ENCODE assay signal across 8 mouse cellular contexts in genomic region chr10:62110504-62111206, GRCm38 (mm10). TPM values are rescaled to one million over a fixed set of nuclear protein-coding genes. Genes with fewer than 3 reads are reported as not detected.
DNase-seq lines count a peak whose midpoint lies in the region; ATAC-seq and TF ChIP-seq lines count a peak whose summit lies in the region.

No protein-coding gene starts in this region.

- peak overlapping the region; percentile 58; the same call in 1 of the 2 replicates for H3K27ac ChIP-seq in hindbrain, postnatal 0 days

- TF ChIP-seq CTCF in hindbrain, postnatal 0 days (IDR thresholded peaks at IDR 0.05; ENCODE audit: low read depth): peak; percentile 79

- H3K9ac ChIP-seq in hindbrain, postnatal 0 days (replicated peaks; ENCODE audit: low read length): peak overlapping the region; percentile 89

- peak overlapping the region; percentile 75 for H3K4me3 ChIP-seq in hindbrain, postnatal 0 days (ENCODE audit: low read length)

- H3K27me3 ChIP-seq in hindbrain, postnatal 0 days (ENCODE audit: insufficient read depth, low read length): no peaks in the 10 kb centered on the region

- under 1% methylated on average over 57 of the region's 57 CpGs for WGBS in hindbrain, postnatal 0 days

- H3K36me3 ChIP-seq in hindbrain, postnatal 0 days (ENCODE audit: insufficient read depth, low read length): no peaks in the 10 kb centered on the region; the same call in 1 of the 2 replicates

- H3K4me1 ChIP-seq in hindbrain, postnatal 0 days (ENCODE audit: insufficient read depth, low read length): peaks cover 8% of the 10 kb centered on the region; the same call in 1 of the 2 replicates

- ATAC-seq in hindbrain, postnatal 0 days: peak; percentile 87

- peak; percentile 89 for DNase-seq in ZHBTc4 (ENCODE audit: low read depth, low spot score)
- peak; percentile 62 for DNase-seq in embryo, embryonic 10 days (ENCODE audit: low spot score)
- peak; percentile 64 to 67 for DNase-seq in gastrocnemius, adult 8-10 months (ENCODE audit: low spot score in 2 of 2)
- DNase-seq in hindbrain, postnatal 0 days (ENCODE audit: low spot score): peak; percentile 90
- peak; percentile 95 to 97 for DNase-seq in left cerebral cortex, adult 18-20 months (ENCODE audit: low spot score in 2 of 2)
- DNase-seq in lung, postnatal 36 days: peak; percentile 85
- DNase-seq in retina, postnatal 7 days (ENCODE audit: low read depth, low spot score): peak; percentile 77
- DNase-seq in thymus, postnatal 4 days: peak; percentile 89

- H3K9me3 ChIP-seq in hindbrain, postnatal 0 days (ENCODE audit: low read length): no peaks in the 10 kb centered on the region

- peak overlapping the region; percentile 80 for H3K4me2 ChIP-seq in hindbrain, postnatal 0 days (ENCODE audit: low read depth, low read length)

RNA-seq across cellular contexts. Expression of gene Neurog3, which starts 22.2 kb away (rescaled TPM):
- not detected for total RNA-seq in gastrocnemius, adult 8-10 months (2022)
- not detected in 2 replicates for total RNA-seq in hindbrain, postnatal 0 days (2014; rRNA removed)
- polyA plus RNA-seq in hindbrain, postnatal 0 days (2015; fragmentation: Nextera tagmentation; extraction: Ambion mirVana): not detected in 2 replicates
- under 1 TPM in 1 of 2 experiments, not detected in 1; 0.26 TPM for total RNA-seq in left cerebral cortex, adult 18-20 months (2021)

RNA-seq across cellular contexts. Expression of gene Fam241b, which starts 33.1 kb away (rescaled TPM):
- total RNA-seq in gastrocnemius, adult 8-10 months (2022): 1 to 10 TPM; 1.7 to 3.0 (median 2.5) TPM
- total RNA-seq in hindbrain, postnatal 0 days (2014; rRNA removed): 92.9 and 97.9 TPM in 2 replicates
- polyA plus RNA-seq in hindbrain, postnatal 0 days (2015; fragmentation: Nextera tagmentation; extraction: Ambion mirVana): 143 and 152 TPM in 2 replicates
- total RNA-seq in left cerebral cortex, adult 18-20 months (2021): 10 to 100 TPM; 62.3 to 63.9 TPM

Comparison
In these comparisons a context has a peak if more than half of its experiments do, and no peak if none do; other contexts are left out.
1. Peak in every context shown above with its lines: DNase-seq, ATAC-seq, H3K4me3 ChIP-seq and H3K27ac ChIP-seq.
2. RNA of gene Fam241b, which starts 33.1 kb away (total RNA-seq): 92.9 to 97.9 TPM in hindbrain, postnatal 0 days and 62.3 to 63.9 TPM in left cerebral cortex, adult 18-20 months; 1.7 to 3.0 TPM in gastrocnemius, adult 8-10 months; every median in the first group is over 10 times any median in the second.